Mouse (Mus musculus): ENCODE results near the gene Etfa. TPM values are rescaled to one million over a fixed set of nuclear protein-coding genes. Genes with fewer than 3 reads are reported as not detected.

Gene Etfa
- polyA plus RNA-seq (2012; ENCODE audit: insufficient read depth, insufficient read length, low replicate concordance, missing spikeins): not detected in 2 replicates

DNA sequence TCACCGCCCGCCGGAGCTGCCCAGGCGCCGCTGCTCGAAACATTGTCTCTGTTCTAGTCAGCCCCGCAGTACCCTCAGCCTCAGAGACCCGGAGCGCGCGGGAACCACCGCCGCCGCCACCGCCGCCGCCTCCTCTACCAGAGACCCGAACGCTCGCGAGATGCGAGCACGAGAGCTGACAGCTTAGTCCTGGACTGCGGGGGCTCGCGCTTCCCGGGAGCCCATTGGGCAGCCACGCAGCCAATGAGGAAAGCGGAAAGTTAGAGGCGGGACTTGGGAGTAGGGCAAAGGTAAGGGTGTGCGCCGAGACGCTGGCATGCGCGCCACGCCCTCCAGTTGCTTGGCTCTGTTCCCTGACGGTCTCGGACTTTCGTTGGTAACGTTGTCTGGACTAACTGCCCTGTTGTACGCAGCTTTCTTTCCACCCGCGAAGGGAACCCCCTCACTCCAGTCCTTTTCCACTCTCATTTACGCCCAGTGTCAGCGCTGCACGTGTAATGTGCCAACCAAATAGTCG is at the start of gene Etfa:
Etfa (minus strand) TSS at position 217 of the 517 bp plus-strand sequence.
- Histone ChIP-seq H3K27ac (ENCODE audit: insufficient read depth, low read depth, low read length) (peak within 1 kb of the TSS; percentile 39; the same call in 1 of the 2 replicates), H3K4me1 (ENCODE audit: control insufficient read depth, insufficient read depth, low read length) (peaks cover 9% of the 10 kb centered on the region), H3K4me3 (ENCODE audit: insufficient read depth, low read depth, low read length) (peak within 1 kb of the TSS; percentile 91)
- TF ChIP-seq POLR2A (IDR thresholded peaks at IDR 0.05; ENCODE audit: insufficient read depth, low read depth, low read length): peak; percentile 69
- no peak for TF ChIP-seq CTCF (IDR thresholded peaks at IDR 0.05; ENCODE audit: insufficient read depth, low read depth, low read length)
- WGBS: under 1% methylated on average over 47 of the region's 47 CpGs

DNA sequence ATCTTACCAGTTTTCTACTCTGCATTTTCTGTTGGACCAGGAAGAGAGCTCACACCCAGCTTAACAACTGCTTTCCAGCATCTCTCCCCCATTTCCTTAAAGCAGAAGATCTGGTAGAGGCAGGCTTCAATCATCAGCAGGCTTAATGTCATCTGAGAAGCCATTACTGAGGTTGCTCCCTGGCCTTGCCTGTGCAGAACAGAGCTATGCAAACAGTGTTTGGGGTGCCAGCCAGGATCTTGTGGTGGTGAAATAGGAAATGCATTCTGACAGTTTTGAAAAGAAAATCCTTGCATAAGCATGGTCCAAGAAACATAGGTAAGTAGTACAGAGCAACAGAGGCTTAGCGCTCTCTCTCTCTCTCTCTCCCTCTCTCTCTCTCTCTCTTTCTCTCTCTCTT is 48.9 kb upstream of the Etfa start:
- 100% methylated on average over 1 of the region's 1 CpGs for WGBS
- Histone ChIP-seq H3K27ac (ENCODE audit: insufficient read depth, low read depth, low read length) (no peak overlapping the region), H3K4me1 (ENCODE audit: control insufficient read depth, insufficient read depth, low read length) (no peaks in the 10 kb centered on the region), H3K4me3 (ENCODE audit: insufficient read depth, low read depth, low read length) (no peak overlapping the region)
- TF ChIP-seq POLR2A (IDR thresholded peaks at IDR 0.05; ENCODE audit: insufficient read depth, low read depth, low read length) (no peak), CTCF (IDR thresholded peaks at IDR 0.05; ENCODE audit: insufficient read depth, low read depth, low read length) (no peak)

DNA sequence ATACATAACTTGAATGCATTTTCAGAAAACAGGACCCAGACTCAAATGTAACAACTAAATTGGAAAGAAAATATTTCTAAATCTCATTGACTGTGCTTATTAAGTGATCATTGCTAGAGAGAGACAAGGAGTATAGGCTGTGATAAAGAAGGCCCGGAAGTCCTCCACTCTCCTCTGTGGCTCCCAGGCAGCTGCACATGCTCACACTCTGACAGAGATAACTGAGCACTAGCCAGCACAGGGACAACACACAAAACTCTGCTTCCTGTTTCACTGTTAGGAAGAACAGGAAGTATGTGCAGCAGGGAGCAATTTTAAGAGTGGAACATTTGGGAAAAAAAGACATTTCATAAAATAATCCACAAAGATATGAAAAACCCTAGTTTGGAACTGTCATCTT is 42.9 kb upstream of the Etfa start:
- Histone ChIP-seq H3K27ac (ENCODE audit: insufficient read depth, low read depth, low read length) (no peak overlapping the region), H3K4me1 (ENCODE audit: control insufficient read depth, insufficient read depth, low read length) (no peaks in the 10 kb centered on the region), H3K4me3 (ENCODE audit: insufficient read depth, low read depth, low read length) (no peak overlapping the region)
- TF ChIP-seq POLR2A (IDR thresholded peaks at IDR 0.05; ENCODE audit: insufficient read depth, low read depth, low read length): no peak
- no peak for TF ChIP-seq CTCF (IDR thresholded peaks at IDR 0.05; ENCODE audit: insufficient read depth, low read depth, low read length)
- 86% methylated on average over 1 of the region's 1 CpGs for WGBS

- peaks cover 3% of the 10 kb centered on the region; the same call in 1 of the 2 replicates for H3K4me1 ChIP-seq (ENCODE audit: control insufficient read depth, insufficient read depth, low read length)
- no peak overlapping the region for H3K4me3 ChIP-seq (ENCODE audit: insufficient read depth, low read depth, low read length)
- WGBS: 42% methylated on average over 16 of the region's 16 CpGs
- H3K27ac ChIP-seq (ENCODE audit: insufficient read depth, low read depth, low read length): no peak overlapping the region
- TF ChIP-seq CTCF (IDR thresholded peaks at IDR 0.05; ENCODE audit: insufficient read depth, low read depth, low read length): no peak
- no peak for TF ChIP-seq POLR2A (IDR thresholded peaks at IDR 0.05; ENCODE audit: insufficient read depth, low read depth, low read length)
Measured at GRCm38 (mm10) chr9:55549302-55549890, 37.4 kb upstream of the Etfa start.

GRCm38 (mm10) chr9:55548871-55549270 is 36.8 kb upstream of the Etfa start:
- TF ChIP-seq POLR2A (IDR thresholded peaks at IDR 0.05; ENCODE audit: insufficient read depth, low read depth, low read length): no peak
- TF ChIP-seq CTCF (IDR thresholded peaks at IDR 0.05; ENCODE audit: insufficient read depth, low read depth, low read length): no peak
- H3K27ac ChIP-seq (ENCODE audit: insufficient read depth, low read depth, low read length): no peak overlapping the region
- 72% methylated on average over 3 of the region's 3 CpGs for WGBS
- H3K4me1 ChIP-seq (ENCODE audit: control insufficient read depth, insufficient read depth, low read length): peaks cover 6% of the 10 kb centered on the region; the same call in 1 of the 2 replicates
- H3K4me3 ChIP-seq (ENCODE audit: insufficient read depth, low read depth, low read length): no peak overlapping the region

- Histone ChIP-seq H3K4me1 (ENCODE audit: control insufficient read depth, insufficient read depth, low read length) (peaks cover 6% of the 10 kb centered on the region; the same call in 1 of the 2 replicates), H3K27ac (ENCODE audit: insufficient read depth, low read depth, low read length) (no peak overlapping the region), H3K4me3 (ENCODE audit: insufficient read depth, low read depth, low read length) (no peak overlapping the region)
- 4% methylated on average over 63 of the region's 63 CpGs for WGBS
- TF ChIP-seq POLR2A (IDR thresholded peaks at IDR 0.05; ENCODE audit: insufficient read depth, low read depth, low read length): no peak
- TF ChIP-seq CTCF (IDR thresholded peaks at IDR 0.05; ENCODE audit: insufficient read depth, low read depth, low read length): no peak
Measured at GRCm38 (mm10) chr9:55546176-55547010, 34.4 kb upstream of the Etfa start.

DNA sequence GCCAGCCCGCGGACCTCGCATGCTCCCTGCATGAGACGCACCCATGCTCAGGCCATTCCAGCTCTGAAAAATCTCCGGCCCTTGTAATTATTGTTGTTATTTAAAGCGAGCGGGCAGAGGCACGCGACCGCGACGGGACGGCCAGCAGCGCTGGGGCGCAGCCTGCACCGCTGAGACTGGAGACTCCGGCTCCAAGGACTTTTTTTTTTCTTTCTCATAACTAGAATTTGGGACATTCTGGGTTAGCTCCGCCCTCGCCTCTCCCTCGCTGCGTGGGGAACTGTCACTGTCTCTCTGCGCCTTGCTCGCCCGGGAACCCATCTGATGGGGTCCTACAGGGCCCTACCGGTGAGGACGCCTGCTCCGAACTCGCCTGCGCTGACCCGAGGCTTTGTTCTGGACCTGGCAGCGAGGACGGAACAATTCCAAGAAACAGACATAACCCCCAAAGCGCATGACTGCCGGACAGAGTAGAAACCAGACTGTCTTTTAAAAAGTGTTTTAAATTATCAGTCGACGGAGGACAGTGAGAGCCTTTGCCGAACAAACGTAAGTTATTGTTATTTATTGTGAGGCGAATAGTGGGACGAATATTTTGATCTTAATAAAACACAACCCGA is 33.6 kb upstream of the Etfa start:
- peaks cover 10% of the 10 kb centered on the region for H3K4me1 ChIP-seq (ENCODE audit: control insufficient read depth, insufficient read depth, low read length)
- no peak overlapping the region for H3K27ac ChIP-seq (ENCODE audit: insufficient read depth, low read depth, low read length)
- no peak overlapping the region for H3K4me3 ChIP-seq (ENCODE audit: insufficient read depth, low read depth, low read length)
- WGBS: 6% methylated on average over 41 of the region's 41 CpGs
- TF ChIP-seq CTCF (IDR thresholded peaks at IDR 0.05; ENCODE audit: insufficient read depth, low read depth, low read length) (no peak), POLR2A (IDR thresholded peaks at IDR 0.05; ENCODE audit: insufficient read depth, low read depth, low read length) (no peak)

- no peak for TF ChIP-seq POLR2A (IDR thresholded peaks at IDR 0.05; ENCODE audit: insufficient read depth, low read depth, low read length)
- no peak for TF ChIP-seq CTCF (IDR thresholded peaks at IDR 0.05; ENCODE audit: insufficient read depth, low read depth, low read length)
- H3K4me1 ChIP-seq (ENCODE audit: control insufficient read depth, insufficient read depth, low read length): peaks cover 10% of the 10 kb centered on the region
- no peak overlapping the region for H3K27ac ChIP-seq (ENCODE audit: insufficient read depth, low read depth, low read length)
- WGBS: 4% methylated on average over 30 of the region's 30 CpGs
- no peak overlapping the region for H3K4me3 ChIP-seq (ENCODE audit: insufficient read depth, low read depth, low read length)
Measured at GRCm38 (mm10) chr9:55544861-55545555, 33.0 kb upstream of the Etfa start.

All from olfactory bulb, adult 2 months (tissue).